Mouse (Mus musculus): Measurements from ENCODE around the gene Pfkfb2.
A peak's percentile ranks its signal among the peaks of the same experiment; 100 is the strongest.

Pfkfb2 gene

DNA sequence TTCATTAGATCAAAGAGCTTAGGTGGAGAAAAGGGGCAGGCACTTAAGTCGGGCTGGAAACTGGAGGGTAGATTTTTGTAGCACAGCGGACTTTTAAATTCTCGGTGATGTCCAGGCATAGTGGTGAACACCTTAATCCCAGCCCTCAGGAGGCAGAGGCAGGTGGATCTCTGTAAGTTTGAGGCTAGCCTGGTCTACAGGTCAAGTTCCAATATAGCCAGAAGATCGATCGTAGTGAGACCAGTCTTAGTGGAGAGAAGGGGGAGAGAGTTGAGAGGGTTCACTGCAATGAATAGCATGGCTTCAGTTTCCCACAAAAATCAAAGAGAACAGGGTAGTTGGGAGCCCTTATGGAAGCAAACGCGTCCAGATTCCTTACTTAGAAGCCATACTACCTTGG lies 8.9 kb upstream of the Pfkfb2 start:
- no peak for DNase-seq (ENCODE audit: low spot score)

GRCm38 (mm10) chr1:130737411-130737881 lies 8.4 kb upstream of the Pfkfb2 start:
- no peak for DNase-seq (ENCODE audit: low spot score)

- DNase-seq (ENCODE audit: low spot score): no peak
Measured at GRCm38 (mm10) chr1:130734852-130735251, 5.8 kb upstream of the Pfkfb2 start.

DNA sequence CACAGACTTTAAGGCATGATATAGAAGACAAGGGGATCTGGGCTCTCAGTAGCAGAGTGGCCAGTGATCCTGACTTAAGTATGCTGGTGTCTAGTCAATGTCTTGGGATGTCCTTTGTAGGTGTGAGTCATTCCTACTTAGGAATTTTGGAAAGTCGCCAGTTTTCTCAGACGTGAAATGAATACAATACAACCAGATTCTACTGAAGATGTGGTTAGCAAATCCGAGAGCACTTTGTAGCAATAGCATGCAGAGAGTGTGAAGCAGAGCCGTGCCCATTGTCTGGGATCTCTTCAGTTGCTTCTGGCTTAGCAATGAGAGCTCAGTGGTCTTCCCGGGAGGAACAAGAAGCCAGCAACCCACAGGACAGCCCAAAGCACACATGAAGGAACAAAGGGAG lies 5.4 kb upstream of the Pfkfb2 start:
- no peak for DNase-seq (ENCODE audit: low spot score)

GRCm38 (mm10) chr1:130733671-130734070 lies 4.6 kb upstream of the Pfkfb2 start:
- no peak for DNase-seq (ENCODE audit: low spot score)

DNA sequence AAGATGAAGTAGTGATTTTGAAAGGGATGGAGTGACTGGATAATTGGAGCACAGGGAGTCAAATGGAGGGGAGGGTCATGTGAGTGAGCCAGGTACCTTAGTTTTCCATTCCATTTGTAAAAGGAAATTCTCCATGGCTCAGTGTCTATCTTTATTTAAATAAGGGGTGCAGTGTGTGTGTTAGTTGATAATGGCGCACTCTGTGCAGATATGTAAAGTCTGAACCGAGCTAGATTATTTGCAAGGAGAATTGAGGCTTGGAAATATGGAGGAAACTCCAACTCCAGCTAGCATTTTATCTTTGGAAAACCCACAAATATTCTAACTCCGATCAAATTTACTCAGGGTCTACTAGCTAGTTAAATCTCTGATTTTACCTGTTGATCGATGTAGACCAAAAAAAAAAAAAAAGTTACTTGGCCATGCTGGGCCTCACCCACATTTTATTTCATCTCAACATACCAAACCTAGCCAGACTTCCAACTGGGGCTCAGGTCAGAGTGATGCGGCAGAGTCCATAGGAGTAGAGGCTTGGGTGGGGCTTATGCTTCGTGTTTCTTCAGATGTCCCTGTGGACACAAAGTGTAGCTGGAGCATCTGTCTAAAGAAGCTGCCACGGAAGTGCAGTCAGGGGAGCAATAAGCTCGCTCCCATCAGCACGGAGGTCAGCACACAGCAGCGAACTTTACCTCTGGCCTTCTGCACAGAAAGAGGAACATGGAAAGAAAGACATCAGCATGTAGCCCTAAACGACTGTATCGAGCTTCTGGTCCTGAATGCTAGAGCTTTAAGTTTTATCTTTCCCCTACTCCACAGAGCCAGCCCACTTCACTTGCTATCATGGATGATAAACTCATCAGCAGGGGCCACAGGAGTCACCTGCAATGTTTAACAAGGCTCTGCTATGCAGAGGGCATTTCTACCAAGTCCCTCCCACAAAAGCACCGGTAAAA lies 3.9 kb upstream of the Pfkfb2 start:
- no peak for DNase-seq (ENCODE audit: low spot score)

- DNase-seq (ENCODE audit: low spot score): no peak
Measured at GRCm38 (mm10) chr1:130731741-130732337, 2.8 kb upstream of the Pfkfb2 start, which contains the start of gene AA986860. TSS of gene AA986860 (plus strand) at chr1:130731976.

DNA sequence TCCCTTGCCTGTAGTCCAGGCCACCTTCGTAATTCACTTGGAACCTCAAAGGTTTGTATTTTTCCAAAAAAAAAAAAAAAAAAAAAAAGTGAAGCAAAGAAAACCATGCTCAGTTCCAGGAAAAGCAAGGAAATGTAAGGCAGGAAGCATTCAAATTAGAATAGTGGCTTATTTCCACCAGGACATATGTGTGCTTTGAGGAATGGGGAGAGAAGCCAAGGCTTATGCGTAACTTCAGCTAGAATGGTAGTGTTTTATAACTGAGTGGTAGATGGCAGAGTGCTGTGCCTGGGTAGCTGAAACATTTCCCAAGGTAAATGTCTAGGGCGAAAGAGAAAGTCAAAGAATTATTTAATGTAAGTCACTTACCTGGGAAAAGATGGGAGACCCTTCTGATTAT lies 345 bp downstream of the Pfkfb2 start:
- DNase-seq (ENCODE audit: low spot score): no peak

DNA sequence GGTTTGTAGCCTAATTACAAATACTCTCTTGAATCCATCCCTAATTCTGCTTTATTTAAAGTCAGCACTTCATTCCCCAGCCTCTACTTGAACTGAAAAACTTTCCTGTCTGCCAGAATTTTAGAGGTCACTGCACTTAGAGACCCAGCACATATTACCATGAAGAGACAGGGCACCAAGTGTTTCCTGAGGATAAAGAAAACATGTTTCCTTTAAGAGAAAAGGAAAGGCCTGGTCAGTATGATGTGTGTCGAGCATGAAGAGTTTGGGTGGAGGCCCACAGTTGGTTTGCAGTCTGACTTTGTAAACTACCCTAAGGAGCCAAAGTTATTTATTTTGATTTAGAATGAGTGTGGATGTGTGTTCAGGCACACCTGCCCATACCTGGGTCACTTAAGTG lies 983 bp downstream of the Pfkfb2 start:
- DNase-seq (ENCODE audit: low spot score): no peak

- DNase-seq (ENCODE audit: low spot score): no peak
Measured at GRCm38 (mm10) chr1:130726396-130726795, 2.7 kb downstream of the Pfkfb2 start.

- no peak for DNase-seq (ENCODE audit: low spot score)
Measured at GRCm38 (mm10) chr1:130724206-130724605, 4.8 kb downstream of the Pfkfb2 start.

GRCm38 (mm10) chr1:130717291-130717871 lies 11.7 kb downstream of the Pfkfb2 start, which contains the start of gene Yod1:
TSS of gene Yod1 (plus strand) at chr1:130717327.
- peak; percentile 89 for DNase-seq (ENCODE audit: low spot score)

GRCm38 (mm10) chr1:130716513-130717290 lies 12.4 kb downstream of the Pfkfb2 start:
- DNase-seq (ENCODE audit: low spot score): no peak

- no peak for DNase-seq (ENCODE audit: low spot score)
Measured at GRCm38 (mm10) chr1:130716218-130716512, 12.9 kb downstream of the Pfkfb2 start.

DNA sequence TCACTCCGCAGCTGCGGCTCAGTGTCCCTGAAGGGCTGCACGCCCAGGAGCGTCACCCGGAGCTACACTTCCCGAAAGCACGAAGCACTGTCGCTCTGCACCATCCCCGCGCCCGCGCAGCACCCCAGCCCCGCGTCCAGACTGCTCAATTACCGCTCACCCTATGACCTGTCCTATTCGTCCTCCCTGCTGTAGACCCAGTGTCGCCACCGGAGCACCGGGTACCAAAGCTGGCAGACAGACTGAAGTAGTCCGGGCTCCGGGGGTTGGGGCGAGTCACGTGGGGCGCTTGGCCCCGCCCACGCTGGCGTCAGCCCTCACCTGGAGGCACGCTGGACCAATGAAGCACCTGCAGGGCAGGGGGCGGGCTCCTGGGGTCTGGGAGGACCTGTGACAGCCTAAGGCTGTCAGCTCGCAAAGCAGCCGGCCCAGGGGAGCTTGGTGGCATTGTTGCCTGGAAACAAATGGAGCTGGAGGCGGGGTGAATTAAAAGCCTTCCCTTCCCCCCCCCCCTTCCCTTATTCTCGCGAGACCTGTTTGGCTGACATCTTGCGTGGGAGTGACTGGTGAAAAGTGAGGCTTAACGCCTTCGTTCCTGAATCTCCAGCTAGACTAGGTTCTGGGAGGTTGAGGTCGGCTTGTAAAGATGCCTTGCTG lies 13.4 kb downstream of the Pfkfb2 start, which contains the start of gene Gm29427:
TSS of gene Gm29427 (minus strand) at position 239 of the 657 bp plus-strand sequence.
- DNase-seq (ENCODE audit: low spot score): peak; percentile 89

DNA sequence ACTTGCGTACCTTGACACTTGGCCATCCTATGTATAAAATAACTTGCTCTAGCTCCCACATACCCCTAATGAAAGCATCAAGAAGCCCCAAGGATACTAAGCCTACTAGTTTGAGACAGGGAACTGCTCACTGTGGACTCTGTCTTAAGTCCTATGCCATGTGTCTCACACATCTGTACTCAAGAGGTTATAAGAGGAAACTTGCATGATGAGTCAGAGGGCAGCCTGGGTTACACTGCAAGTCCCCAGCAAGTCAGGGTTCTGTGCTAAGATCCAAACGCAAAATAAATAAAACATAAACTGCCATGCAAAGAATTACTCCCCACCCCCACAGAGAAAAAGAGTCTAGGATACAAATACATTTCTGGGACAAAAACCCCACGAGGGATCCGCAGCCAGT lies 15.0 kb downstream of the Pfkfb2 start:
- no peak for DNase-seq (ENCODE audit: low spot score)

DNA sequence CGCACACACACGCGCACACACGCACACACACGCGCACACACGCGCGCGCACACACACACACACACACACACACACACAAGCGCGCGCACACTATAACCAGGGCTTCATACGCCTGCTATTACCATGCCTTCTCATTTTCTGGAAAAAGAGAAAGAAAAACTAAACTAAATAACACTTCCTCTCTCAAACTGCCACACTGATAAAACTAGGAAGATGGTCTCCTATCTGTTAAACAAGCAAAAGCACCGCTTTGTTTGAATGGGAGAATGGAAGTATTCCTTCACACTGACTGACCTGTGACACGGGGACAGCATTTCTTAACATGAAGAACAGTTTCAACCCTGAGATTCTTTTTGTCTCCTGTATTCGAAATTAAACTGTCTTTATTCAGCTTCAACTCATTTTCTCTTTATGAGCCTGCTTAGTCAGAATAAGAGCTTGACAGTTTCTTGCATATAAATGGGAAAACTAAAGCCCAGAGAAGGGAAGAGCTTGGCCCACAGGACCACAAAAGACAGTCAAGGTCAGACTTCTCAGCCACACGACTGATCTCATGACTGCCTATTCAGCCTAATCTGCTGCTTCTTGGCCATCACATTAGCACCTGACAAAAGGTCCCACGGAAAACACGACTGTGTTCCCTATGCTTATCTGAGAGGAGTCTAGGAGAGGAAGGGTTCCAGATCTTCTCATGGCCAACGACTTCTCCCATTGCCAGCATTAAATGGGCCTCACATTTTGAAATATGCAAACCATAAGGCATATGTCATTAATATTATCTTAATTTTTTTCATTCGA lies 18.6 kb downstream of the Pfkfb2 start:
- no peak for DNase-seq (ENCODE audit: low spot score)

GRCm38 (mm10) chr1:130703613-130704012 lies 25.4 kb downstream of the Pfkfb2 start:
- DNase-seq (ENCODE audit: low spot score): no peak

DNA sequence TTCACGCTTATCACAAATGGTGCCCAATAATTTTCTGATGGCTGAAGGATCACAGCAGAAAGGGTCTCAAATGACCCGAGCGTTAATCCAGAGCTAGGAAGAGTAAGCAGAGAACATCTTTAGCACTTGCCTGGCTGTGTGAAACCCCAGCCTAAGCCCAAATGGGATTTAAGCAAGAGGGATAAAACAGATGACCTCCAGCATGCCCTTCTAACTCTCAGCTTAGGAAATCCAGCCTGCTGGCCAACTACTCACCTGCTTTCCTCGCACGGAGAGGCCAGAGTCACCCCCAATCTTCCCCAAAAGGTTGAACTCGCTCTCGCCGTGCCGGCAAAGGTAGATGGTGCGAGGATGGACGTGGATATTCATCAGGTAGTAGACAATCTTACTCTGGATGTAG lies 27.1 kb downstream of the Pfkfb2 start:
- DNase-seq (ENCODE audit: low spot score): no peak

GRCm38 (mm10) chr1:130699937-130700633 lies 29.0 kb downstream of the Pfkfb2 start:
- DNase-seq (ENCODE audit: low spot score): no peak
